Mouse (Mus musculus): ENCODE data around the gene Syde2. TPM values are rescaled to one million over a fixed set of nuclear protein-coding genes. Genes with fewer than 3 reads are reported as not detected.

Gene Syde2
- polyA plus RNA-seq, 1 experiment from 2014 or later = 10.2 TPM

- 57% methylated on average over 6 of the region's 6 CpGs for WGBS
- Histone ChIP-seq H3K9me3 (replicated peaks; ENCODE audit: control insufficient read depth, low read length) (peaks cover 3% of the 10 kb centered on the region; the same call in 1 of the 2 replicates), H3K4me1 (ENCODE audit: control insufficient read depth, insufficient read depth, low read length) (peaks cover 12% of the 10 kb centered on the region), H3K27ac (ENCODE audit: low read length) (peak overlapping the region; percentile 100), H3K36me3 (ENCODE audit: control insufficient read depth, insufficient read depth) (no peaks in the 10 kb centered on the region), H3K4me3 (ENCODE audit: low read length) (peak overlapping the region; percentile 92), H3K4me2 (ENCODE audit: low read depth, low read length) (peak overlapping the region; percentile 78), H3K27me3 (ENCODE audit: control insufficient read depth, insufficient read depth, low read length) (no peaks in the 10 kb centered on the region), H3K9ac (ENCODE audit: low read length) (peak overlapping the region; percentile 94; the same call in 1 of the 2 replicates)
- no peak for ATAC-seq (replicated peaks; ENCODE audit: extremely low read depth, insufficient read depth, low FRiP score)
Observed at GRCm38 (mm10) chr3:145986317-145987001, 1.2 kb upstream of the Syde2 start.

GRCm38 (mm10) chr3:145987970-145988683 is 457 bp downstream of the Syde2 start:
- peaks cover 3% of the 10 kb centered on the region; the same call in 1 of the 2 replicates for H3K9me3 ChIP-seq (replicated peaks; ENCODE audit: control insufficient read depth, low read length)
- H3K27ac ChIP-seq (ENCODE audit: low read length) = peak overlapping the region; percentile 100
- H3K9ac ChIP-seq (ENCODE audit: low read length) = peak overlapping the region; percentile 94
- peak overlapping the region; percentile 78 for H3K4me2 ChIP-seq (ENCODE audit: low read depth, low read length)
- peak; percentile 90 for ATAC-seq (replicated peaks; ENCODE audit: extremely low read depth, insufficient read depth, low FRiP score)
- under 1% methylated on average over 86 of the region's 101 CpGs for WGBS
- H3K36me3 ChIP-seq (ENCODE audit: control insufficient read depth, insufficient read depth) = no peaks in the 10 kb centered on the region
- H3K27me3 ChIP-seq (ENCODE audit: control insufficient read depth, insufficient read depth, low read length) = no peaks in the 10 kb centered on the region
- peak overlapping the region; percentile 92 for H3K4me3 ChIP-seq (ENCODE audit: low read length)
- peaks cover 27% of the 10 kb centered on the region for H3K4me1 ChIP-seq (ENCODE audit: control insufficient read depth, insufficient read depth, low read length)

- peak overlapping the region; percentile 100 for H3K27ac ChIP-seq (ENCODE audit: low read length)
- H3K4me2 ChIP-seq (ENCODE audit: low read depth, low read length) = peak overlapping the region; percentile 78
- H3K4me1 ChIP-seq (ENCODE audit: control insufficient read depth, insufficient read depth, low read length) = peaks cover 30% of the 10 kb centered on the region
- peak overlapping the region; percentile 94 for H3K9ac ChIP-seq (ENCODE audit: low read length)
- no peaks in the 10 kb centered on the region for H3K9me3 ChIP-seq (replicated peaks; ENCODE audit: control insufficient read depth, low read length)
- no peaks in the 10 kb centered on the region for H3K36me3 ChIP-seq (ENCODE audit: control insufficient read depth, insufficient read depth)
- H3K27me3 ChIP-seq (ENCODE audit: control insufficient read depth, insufficient read depth, low read length) = no peaks in the 10 kb centered on the region
- peak overlapping the region; percentile 92 for H3K4me3 ChIP-seq (ENCODE audit: low read length)
- under 1% methylated on average over 45 of the region's 45 CpGs for WGBS
- no peak for ATAC-seq (replicated peaks; ENCODE audit: extremely low read depth, insufficient read depth, low FRiP score)
Observed at GRCm38 (mm10) chr3:145988684-145989575, 1.3 kb downstream of the Syde2 start.

GRCm38 (mm10) chr3:145989576-145990081 is 2.0 kb downstream of the Syde2 start:
- WGBS = 12% methylated on average over 11 of the region's 11 CpGs
- no peak for ATAC-seq (replicated peaks; ENCODE audit: extremely low read depth, insufficient read depth, low FRiP score)

GRCm38 (mm10) chr3:145991130-145991529 is 3.5 kb downstream of the Syde2 start:
- Histone ChIP-seq H3K36me3 (ENCODE audit: control insufficient read depth, insufficient read depth) (no peaks in the 10 kb centered on the region), H3K4me3 (ENCODE audit: low read length) (peak overlapping the region; percentile 55), H3K9me3 (replicated peaks; ENCODE audit: control insufficient read depth, low read length) (no peaks in the 10 kb centered on the region), H3K4me2 (ENCODE audit: low read depth, low read length) (peak overlapping the region; percentile 64), H3K27me3 (ENCODE audit: control insufficient read depth, insufficient read depth, low read length) (no peaks in the 10 kb centered on the region), H3K4me1 (ENCODE audit: control insufficient read depth, insufficient read depth, low read length) (peaks cover 33% of the 10 kb centered on the region), H3K27ac (ENCODE audit: low read length) (peak overlapping the region; percentile 41), H3K9ac (ENCODE audit: low read length) (peak overlapping the region; percentile 63)
- 53% methylated on average over 13 of the region's 13 CpGs for WGBS
- ATAC-seq (replicated peaks; ENCODE audit: extremely low read depth, insufficient read depth, low FRiP score) = no peak

More at GRCm38 (mm10) chr3:145989576-145990081, 2.0 kb downstream of the Syde2 start:
- Histone ChIP-seq H3K4me2 (ENCODE audit: low read depth, low read length) (peak overlapping the region; percentile 78), H3K9ac (ENCODE audit: low read length) (peak overlapping the region; percentile 94), H3K36me3 (ENCODE audit: control insufficient read depth, insufficient read depth) (no peaks in the 10 kb centered on the region), H3K27ac (ENCODE audit: low read length) (peak overlapping the region; percentile 100), H3K27me3 (ENCODE audit: control insufficient read depth, insufficient read depth, low read length) (no peaks in the 10 kb centered on the region), H3K4me1 (ENCODE audit: control insufficient read depth, insufficient read depth, low read length) (peaks cover 28% of the 10 kb centered on the region), H3K9me3 (replicated peaks; ENCODE audit: control insufficient read depth, low read length) (no peaks in the 10 kb centered on the region), H3K4me3 (ENCODE audit: low read length) (peak overlapping the region; percentile 92)

GRCm38 (mm10) chr3:145991976-145992730 is 4.5 kb downstream of the Syde2 start:
- H3K4me1 ChIP-seq (ENCODE audit: control insufficient read depth, insufficient read depth, low read length) = peaks cover 25% of the 10 kb centered on the region
- H3K36me3 ChIP-seq (ENCODE audit: control insufficient read depth, insufficient read depth) = no peaks in the 10 kb centered on the region
- H3K27me3 ChIP-seq (ENCODE audit: control insufficient read depth, insufficient read depth, low read length) = no peaks in the 10 kb centered on the region
- peak overlapping the region; percentile 63 for H3K9ac ChIP-seq (ENCODE audit: low read length)
- 66% methylated on average over 10 of the region's 10 CpGs for WGBS
- no peaks in the 10 kb centered on the region for H3K9me3 ChIP-seq (replicated peaks; ENCODE audit: control insufficient read depth, low read length)
- peak overlapping the region; percentile 69 for H3K27ac ChIP-seq (ENCODE audit: low read length)
- H3K4me3 ChIP-seq (ENCODE audit: low read length) = peak overlapping the region; percentile 55
- H3K4me2 ChIP-seq (ENCODE audit: low read depth, low read length) = peak overlapping the region; percentile 64
- no peak for ATAC-seq (replicated peaks; ENCODE audit: extremely low read depth, insufficient read depth, low FRiP score)

- Histone ChIP-seq H3K36me3 (ENCODE audit: control insufficient read depth, insufficient read depth) (no peaks in the 10 kb centered on the region), H3K9ac (ENCODE audit: low read length) (peak overlapping the region; percentile 34), H3K27ac (ENCODE audit: low read length) (peak overlapping the region; percentile 69), H3K4me2 (ENCODE audit: low read depth, low read length) (peak overlapping the region; percentile 64), H3K4me1 (ENCODE audit: control insufficient read depth, insufficient read depth, low read length) (peaks cover 25% of the 10 kb centered on the region), H3K27me3 (ENCODE audit: control insufficient read depth, insufficient read depth, low read length) (no peaks in the 10 kb centered on the region), H3K4me3 (ENCODE audit: low read length) (peak overlapping the region; percentile 55), H3K9me3 (replicated peaks; ENCODE audit: control insufficient read depth, low read length) (no peaks in the 10 kb centered on the region)
- no peak for ATAC-seq (replicated peaks; ENCODE audit: extremely low read depth, insufficient read depth, low FRiP score)
- WGBS = 38% methylated on average over 10 of the region's 10 CpGs
Observed at GRCm38 (mm10) chr3:145992796-145993195, 5.1 kb downstream of the Syde2 start.

All from heart, embryonic 16.5 days (tissue).